Mouse (Mus musculus) ES-E14 (cell line): ENCODE measurements at regions not wholly inside any gene's neighbourhood (a gene's known extent, or its start where the extent isn't known, plus 50 kb on each side); places are given as distances from the start of the nearest gene placed in this dataset.

Source experiments
- DNase-seq: peaks from one replicate; pipeline ENCODE4 v3.0.0-alpha.2; 2013; ENCODE audit warnings: low read depth, low spot score
- H3K27ac ChIP-seq: 2 replicates; pipeline ENCODE4 v1.5.1; 2012; ENCODE audit warnings: low read depth, mild to moderate bottlenecking, low read length, moderate library complexity, mixed read lengths; ENCODE audit not compliant: poor library complexity, insufficient read depth, severe bottlenecking
- H3K36me3 ChIP-seq: 2 replicates; pipeline ENCODE4 v1.6.1; 2012; ENCODE audit warnings: mild to moderate bottlenecking, low read length, moderate library complexity, mixed read lengths; ENCODE audit not compliant: control insufficient read depth, poor library complexity, insufficient read depth, severe bottlenecking
- H3K4me1 ChIP-seq, 2 experiments: fragments of 150-350 bp in 1 of 2; sonication (generic) in 1 of 2; 2 replicates each; pipeline ENCODE4 v1.6.1; 2012; ENCODE audit warnings: low read length in 2 of 2, mild to moderate bottlenecking in 1 of 2, mixed read lengths in 1 of 2; ENCODE audit not compliant: control insufficient read depth in 2 of 2, insufficient read depth in 2 of 2, poor library complexity in 1 of 2
- H3K4me3 ChIP-seq, 2 experiments: fragments of 150-350 bp in 1 of 2; sonication (generic) in 1 of 2; 2 replicates each; pipeline ENCODE4 v1.5.1; 2012; ENCODE audit warnings: low read length in 2 of 2, low read depth in 1 of 2, mild to moderate bottlenecking in 1 of 2, mixed read lengths in 1 of 2; ENCODE audit not compliant: insufficient read depth in 1 of 2, poor library complexity in 1 of 2, severe bottlenecking in 1 of 2
- H3K9ac ChIP-seq: 2 replicates; pipeline ENCODE4 v1.6.1; 2012; ENCODE audit warnings: low read depth, mild to moderate bottlenecking, low read length, mixed read lengths; ENCODE audit not compliant: poor library complexity, insufficient read depth, severe bottlenecking
- H3K9me3 ChIP-seq: fragments of 150-350 bp; sonication (generic); 2 replicates; pipeline ENCODE4 v1.6.1; 2012; ENCODE audit warnings: low read depth, mild to moderate bottlenecking, low read length; ENCODE audit not compliant: control insufficient read depth, insufficient read depth
- CHD2 ChIP-seq: IDR thresholded peaks from 2 replicates; pipeline ENCODE4 v1.6.1; 2014; ENCODE audit warnings: mild to moderate bottlenecking, low read depth, low read length, inconsistent platforms
- HCFC1 ChIP-seq: IDR thresholded peaks from 2 replicates; pipeline ENCODE4 v1.6.1; 2012; ENCODE audit warnings: low read length, inconsistent platforms, borderline replicate concordance; ENCODE audit not compliant: insufficient read depth
- MAFK ChIP-seq: IDR thresholded peaks from 2 replicates; pipeline ENCODE4 v1.6.1; 2014; ENCODE audit warnings: mild to moderate bottlenecking, low read depth, low read length, inconsistent platforms; ENCODE audit not compliant: insufficient read depth
- ZC3H11A ChIP-seq: IDR thresholded peaks from 2 replicates; pipeline ENCODE4 v1.6.1; 2012; ENCODE audit warnings: low read depth, mild to moderate bottlenecking, inconsistent platforms, low read length, borderline replicate concordance
- ZNF384 ChIP-seq: IDR thresholded peaks from 2 replicates; pipeline ENCODE4 v1.6.1; 2012; ENCODE audit warnings: low read depth, low read length, inconsistent platforms
- in situ Hi-C, 2 experiments: fragments of 600-800 bp; cut with MboI; formaldehyde crosslinking; loops; one replicate each; pipeline ENCODE4 v1.15.1; 2025; ENCODE audit warnings: low sequenced_read_pairs in 2 of 2, inconsistent platforms in 1 of 2; ENCODE audit not compliant: unreplicated experiment in 2 of 2

- Histone ChIP-seq H3K4me3 (no peak overlapping the region), H3K4me1 (0 out of 4 replicates have a peak, but pooled peaks cover 0 to 2% of the 10 kb centered on the region in 2 experiments), H3K27ac (no peak overlapping the region), H3K36me3 (no peaks in the 10 kb centered on the region), H3K9me3 (no peaks in the 10 kb centered on the region), H3K9ac (no peak overlapping the region)
- in situ Hi-C loops: no loop called here
- TF ChIP-seq ZNF384: no peak
- TF ChIP-seq CHD2: no peak
- TF ChIP-seq ZC3H11A: no peak
- no peak for TF ChIP-seq MAFK
- TF ChIP-seq HCFC1: no peak
- DNase-seq: no peak
These were observed 482.6 kb downstream of the Tmem114 start for GRCm38 (mm10) chr16:7942333-7942732.

GRCm38 (mm10) chr16:7937167-7937566 lies 487.8 kb downstream of the Tmem114 start:
- in situ Hi-C loops: no loop called here
- Histone ChIP-seq H3K36me3 (no peaks in the 10 kb centered on the region), H3K9ac (no peak overlapping the region), H3K4me3 (no peak overlapping the region), H3K9me3 (no peaks in the 10 kb centered on the region), H3K4me1 (0 out of 4 replicates have a peak, but pooled peaks cover 0 to under 1% of the 10 kb centered on the region in 2 experiments), H3K27ac (no peak overlapping the region)
- no peak for TF ChIP-seq HCFC1
- TF ChIP-seq ZC3H11A: no peak
- no peak for TF ChIP-seq MAFK
- no peak for TF ChIP-seq CHD2
- TF ChIP-seq ZNF384: no peak
- no peak for DNase-seq

- H3K27ac ChIP-seq: no peak overlapping the region
- TF ChIP-seq MAFK (no peak), HCFC1 (no peak), ZNF384 (no peak), ZC3H11A (no peak), CHD2 (no peak)
- no peaks in the 10 kb centered on the region for H3K9me3 ChIP-seq
- H3K9ac ChIP-seq: no peak overlapping the region
- no peaks in the 10 kb centered on the region for H3K4me1 ChIP-seq
- no peaks in the 10 kb centered on the region for H3K36me3 ChIP-seq
- H3K4me3 ChIP-seq: no peak overlapping the region
- in situ Hi-C loops: no loop called here
- no peak for DNase-seq
These were observed 492.6 kb downstream of the Tmem114 start for GRCm38 (mm10) chr16:7932322-7932721.

GRCm38 (mm10) chr16:7931676-7932075 lies 493.3 kb downstream of the Tmem114 start:
- in situ Hi-C loops: no loop called here

GRCm38 (mm10) chr16:7929112-7929511 lies 495.8 kb downstream of the Tmem114 start:
- Histone ChIP-seq H3K4me1 (no peaks in the 10 kb centered on the region), H3K4me3 (no peak overlapping the region), H3K9ac (no peak overlapping the region), H3K9me3 (no peaks in the 10 kb centered on the region), H3K36me3 (no peaks in the 10 kb centered on the region), H3K27ac (no peak overlapping the region)
- TF ChIP-seq MAFK (no peak), ZNF384 (no peak), HCFC1 (no peak), CHD2 (no peak), ZC3H11A (no peak)
- in situ Hi-C loops: no loop called here
- no peak for DNase-seq

More at GRCm38 (mm10) chr16:7931676-7932075, 493.3 kb downstream of the Tmem114 start:
- H3K9me3 ChIP-seq: no peaks in the 10 kb centered on the region
- H3K4me1 ChIP-seq: no peaks in the 10 kb centered on the region
- H3K36me3 ChIP-seq: no peaks in the 10 kb centered on the region
- DNase-seq: no peak
- H3K9ac ChIP-seq: no peak overlapping the region
- TF ChIP-seq CHD2 (no peak), ZNF384 (no peak), HCFC1 (no peak), MAFK (no peak), ZC3H11A (no peak)
- no peak overlapping the region for H3K27ac ChIP-seq
- no peak overlapping the region for H3K4me3 ChIP-seq
